Mouse (Mus musculus) right cerebral cortex, postnatal 4 days (tissue): ENCODE results near the gene Jun.
A peak's percentile ranks its signal among the peaks of the same experiment; 100 is the strongest.

Source experiments
- DNase-seq: peaks from one replicate; pipeline ENCODE4 v3.0.0-alpha.2; 2022

Gene Jun

DNA sequence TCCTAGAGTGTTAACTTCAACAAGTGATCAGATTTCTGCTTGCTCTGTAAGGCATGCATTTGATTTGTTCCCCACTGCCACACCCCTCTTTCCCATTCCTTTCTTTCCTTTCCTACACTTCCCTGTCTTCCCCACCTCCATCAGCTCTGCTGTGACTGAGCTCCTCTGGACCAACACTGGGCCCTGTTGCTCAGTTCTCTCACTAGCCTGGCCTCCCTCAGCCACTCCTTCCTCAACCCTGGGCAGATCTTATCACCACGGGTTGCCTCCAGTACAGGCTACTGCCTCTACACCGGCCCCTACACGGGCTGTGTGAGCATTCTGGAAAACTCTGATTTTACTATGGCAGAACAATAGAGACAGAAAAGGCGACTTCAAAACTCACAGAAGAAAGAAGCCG, 18.4 kb upstream of the Jun start:
- DNase-seq: no peak

DNA sequence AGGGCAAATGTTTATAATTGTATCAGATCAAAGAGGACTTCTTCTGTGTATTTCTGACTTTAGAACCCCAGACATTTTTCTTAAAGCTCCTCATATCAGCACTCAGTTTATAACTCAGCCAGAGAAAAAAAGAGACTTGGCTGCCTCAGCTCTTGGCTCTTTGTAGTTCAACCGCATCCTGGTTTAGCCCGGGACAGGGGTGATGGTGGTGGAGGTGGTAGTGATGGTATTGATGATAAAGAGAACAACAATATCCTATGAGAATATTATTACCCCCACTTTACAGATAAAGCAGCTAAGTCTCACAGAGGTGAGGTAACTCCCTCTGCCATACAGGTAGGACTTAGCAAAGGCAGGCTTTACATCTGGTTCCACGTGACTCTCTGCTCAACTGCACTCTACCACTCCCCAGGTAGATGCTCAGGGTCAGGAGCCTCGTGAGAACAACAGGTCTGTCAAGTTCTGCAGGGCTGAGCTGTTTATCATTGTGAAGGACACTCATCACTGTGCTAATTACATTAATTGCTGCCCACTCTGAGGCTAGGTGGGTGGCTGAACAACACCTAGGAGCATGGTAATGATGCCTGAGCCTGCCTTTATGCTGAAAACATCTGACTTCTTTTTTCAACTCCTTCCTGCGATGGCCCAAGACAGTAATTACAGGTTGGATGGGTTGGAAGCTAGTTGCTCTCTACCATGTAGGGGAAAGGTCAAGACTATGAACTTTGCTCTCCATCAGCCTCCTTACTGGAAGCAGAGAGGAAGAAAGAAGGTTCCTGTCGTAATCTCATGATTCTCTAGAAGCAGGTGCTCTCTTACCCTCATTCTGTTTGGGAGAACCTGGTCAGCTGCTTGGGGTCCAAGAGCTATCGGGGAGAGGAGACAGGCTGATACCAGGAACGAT, 16.3 kb upstream of the Jun start:
- no peak for DNase-seq

DNA sequence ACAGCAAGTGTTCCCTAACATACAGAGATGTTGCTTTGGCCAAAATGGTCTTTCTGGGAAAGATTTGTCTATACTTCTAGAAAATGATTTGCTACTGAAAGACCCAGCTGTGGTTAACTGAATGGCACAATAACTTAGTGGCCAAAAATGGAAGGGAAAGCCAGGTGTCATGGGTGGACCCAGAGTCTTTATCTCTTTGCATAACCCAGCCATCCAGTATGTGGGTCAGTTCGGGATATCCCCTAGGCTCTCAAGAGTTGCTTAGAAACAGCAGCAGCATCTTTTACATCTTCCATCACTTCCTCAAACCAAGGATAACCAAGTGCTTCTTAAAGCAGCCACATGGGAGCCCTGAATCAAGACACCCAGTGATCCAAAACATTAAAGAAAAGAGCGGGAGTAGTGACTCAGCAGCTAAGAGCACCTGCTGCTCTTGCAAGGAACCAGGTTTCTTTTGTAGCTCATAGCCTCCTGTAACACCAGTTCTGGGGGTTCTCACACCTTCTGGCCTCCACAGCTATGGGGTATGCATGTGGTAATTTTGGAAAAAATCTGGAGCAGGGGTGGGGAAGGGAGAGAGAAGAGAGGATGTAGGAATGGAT, 11.7 kb upstream of the Jun start:
- DNase-seq: no peak

DNA sequence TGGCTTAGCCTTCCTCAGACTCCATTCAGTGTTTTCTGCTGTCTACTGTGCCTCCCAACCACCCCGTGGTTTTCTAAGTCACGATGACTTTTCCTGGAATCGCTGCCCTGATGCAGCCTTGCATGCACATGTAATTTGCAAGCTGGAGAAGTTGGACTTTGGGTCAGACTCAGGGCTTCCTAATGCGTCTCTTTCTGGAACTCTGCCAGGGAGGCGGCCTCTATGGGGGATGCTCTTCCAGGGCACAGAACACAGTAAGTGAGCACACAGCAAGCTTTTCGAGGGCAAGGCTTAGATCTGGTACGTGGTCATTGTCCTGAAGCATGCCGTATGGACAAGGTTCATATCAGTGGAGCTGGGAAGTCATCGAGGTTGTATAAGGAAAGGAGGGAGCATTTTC, 10.9 kb upstream of the Jun start:
- DNase-seq: peak; percentile 18

GRCm38 (mm10) chr4:95057264-95057663, 5.2 kb upstream of the Jun start:
- DNase-seq: no peak

DNA sequence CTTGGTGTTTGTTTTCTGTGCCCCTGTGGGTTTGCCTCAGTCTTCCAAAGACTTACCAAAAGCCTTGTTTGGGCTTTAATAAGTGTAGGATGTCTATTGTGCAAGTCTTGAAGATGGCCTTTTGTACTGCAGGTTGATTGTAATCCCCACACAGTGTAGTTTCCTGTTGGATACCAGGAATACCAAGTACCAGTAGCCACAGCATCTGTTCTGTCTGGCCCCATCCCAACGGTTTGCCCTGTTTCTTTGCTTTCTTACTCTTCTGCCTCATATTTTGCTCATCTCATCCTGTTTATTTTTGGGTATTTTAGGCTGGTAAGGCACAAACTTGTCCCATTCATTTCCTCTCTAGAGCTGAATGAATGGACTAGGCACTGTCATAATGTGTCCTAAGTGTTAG, 3.3 kb upstream of the Jun start:
- no peak for DNase-seq

DNA sequence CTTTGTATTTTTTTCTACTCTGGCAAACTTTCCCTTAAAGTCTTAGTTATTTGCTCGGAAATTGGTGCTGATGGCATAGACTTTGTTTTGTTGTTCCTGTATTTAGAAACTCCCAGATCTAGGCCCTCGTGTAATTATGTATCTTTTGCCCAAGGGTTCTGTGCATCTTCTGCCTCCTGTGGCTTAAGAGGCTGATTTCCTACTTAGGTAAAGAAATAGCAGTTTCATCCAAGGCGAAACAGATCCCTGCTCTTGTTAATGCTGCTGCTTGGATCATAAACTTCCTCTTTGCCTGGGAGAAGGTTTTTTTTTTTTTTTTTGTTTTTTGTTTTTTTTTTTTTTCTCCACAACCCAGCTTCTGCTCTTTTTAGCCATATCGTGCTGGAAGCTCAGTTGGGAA, 2.3 kb upstream of the Jun start:
- no peak for DNase-seq

GRCm38 (mm10) chr4:95053791-95054117, 1.7 kb upstream of the Jun start:
- DNase-seq: peak; percentile 51

- DNase-seq: peak; percentile 76
These were observed 1.2 kb upstream of the Jun start for GRCm38 (mm10) chr4:95053041-95053790.

- peak; percentile 47 for DNase-seq
These were observed 631 bp downstream of the Jun start for GRCm38 (mm10) chr4:95051311-95051871.

- DNase-seq: peak; percentile 66
These were observed 1.3 kb downstream of the Jun start for GRCm38 (mm10) chr4:95050518-95051278.

- peak; percentile 72 for DNase-seq
These were observed 2.0 kb downstream of the Jun start for GRCm38 (mm10) chr4:95049884-95050517.

- no peak for DNase-seq
These were observed 2.9 kb downstream of the Jun start for GRCm38 (mm10) chr4:95049153-95049552.

GRCm38 (mm10) chr4:95048731-95049100, 3.3 kb downstream of the Jun start:
- DNase-seq: no peak

GRCm38 (mm10) chr4:95048021-95048730, 3.8 kb downstream of the Jun start:
- DNase-seq: no peak

GRCm38 (mm10) chr4:95045133-95045532, 6.9 kb downstream of the Jun start:
- no peak for DNase-seq

DNA sequence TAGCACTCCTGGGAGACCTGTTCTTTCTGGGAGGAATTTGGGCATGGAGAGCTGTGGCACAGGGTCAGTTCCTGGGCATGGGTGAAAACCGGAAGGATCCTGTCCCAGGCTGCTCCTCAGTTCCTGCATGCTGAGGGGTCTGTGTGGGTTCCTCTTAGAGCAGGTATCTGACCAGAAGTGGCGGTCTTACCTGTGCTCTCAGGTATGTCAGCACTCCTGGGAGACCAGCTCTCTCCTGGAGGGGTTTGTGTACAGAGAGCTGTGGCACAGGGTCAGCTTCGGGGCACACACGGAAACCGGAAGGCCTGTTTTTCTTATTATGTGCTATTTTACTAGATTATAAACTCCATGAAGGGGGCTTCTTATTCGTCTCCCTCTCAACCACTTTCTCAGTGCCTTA, 7.3 kb downstream of the Jun start:
- no peak for DNase-seq

GRCm38 (mm10) chr4:95038024-95038423, 14.0 kb downstream of the Jun start:
- no peak for DNase-seq

GRCm38 (mm10) chr4:95031158-95031557, 20.9 kb downstream of the Jun start:
- DNase-seq: no peak

DNA sequence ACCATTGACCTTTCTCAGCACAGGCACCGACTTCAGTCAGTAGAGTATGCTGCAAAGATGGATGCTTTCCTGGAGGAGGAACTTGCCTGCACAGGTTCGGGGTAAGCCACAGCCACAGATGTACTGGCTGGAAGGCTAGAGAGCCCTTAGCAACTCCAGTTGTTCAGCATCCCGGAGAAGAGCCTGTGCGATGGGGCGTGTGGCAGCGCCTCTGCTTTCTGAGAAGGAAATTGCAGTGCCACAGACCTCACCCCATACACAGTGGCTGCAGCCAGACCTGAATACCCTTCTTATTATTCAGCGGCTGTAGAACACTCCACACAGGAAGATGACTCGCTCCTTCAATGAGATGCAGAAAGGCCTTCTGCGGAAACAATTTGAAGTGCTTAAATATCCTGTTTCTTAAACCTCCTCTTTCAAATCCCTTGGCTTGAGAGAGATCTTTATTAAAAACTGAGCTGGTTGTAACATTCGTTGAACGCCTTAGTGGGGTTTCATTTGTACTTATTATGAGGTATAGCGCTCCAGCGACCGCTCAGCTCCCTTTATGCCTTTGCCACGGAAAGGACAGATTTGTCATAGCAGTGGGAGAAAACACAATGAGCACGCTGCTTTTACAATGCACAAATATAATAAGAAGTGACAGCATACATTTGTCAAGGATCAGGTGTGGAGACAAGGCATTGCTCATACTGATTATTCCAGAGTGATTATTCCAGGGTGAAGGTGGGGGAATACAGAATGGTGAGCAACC, 26.0 kb downstream of the Jun start:
- DNase-seq: no peak
